In the genomic region with DNA sequence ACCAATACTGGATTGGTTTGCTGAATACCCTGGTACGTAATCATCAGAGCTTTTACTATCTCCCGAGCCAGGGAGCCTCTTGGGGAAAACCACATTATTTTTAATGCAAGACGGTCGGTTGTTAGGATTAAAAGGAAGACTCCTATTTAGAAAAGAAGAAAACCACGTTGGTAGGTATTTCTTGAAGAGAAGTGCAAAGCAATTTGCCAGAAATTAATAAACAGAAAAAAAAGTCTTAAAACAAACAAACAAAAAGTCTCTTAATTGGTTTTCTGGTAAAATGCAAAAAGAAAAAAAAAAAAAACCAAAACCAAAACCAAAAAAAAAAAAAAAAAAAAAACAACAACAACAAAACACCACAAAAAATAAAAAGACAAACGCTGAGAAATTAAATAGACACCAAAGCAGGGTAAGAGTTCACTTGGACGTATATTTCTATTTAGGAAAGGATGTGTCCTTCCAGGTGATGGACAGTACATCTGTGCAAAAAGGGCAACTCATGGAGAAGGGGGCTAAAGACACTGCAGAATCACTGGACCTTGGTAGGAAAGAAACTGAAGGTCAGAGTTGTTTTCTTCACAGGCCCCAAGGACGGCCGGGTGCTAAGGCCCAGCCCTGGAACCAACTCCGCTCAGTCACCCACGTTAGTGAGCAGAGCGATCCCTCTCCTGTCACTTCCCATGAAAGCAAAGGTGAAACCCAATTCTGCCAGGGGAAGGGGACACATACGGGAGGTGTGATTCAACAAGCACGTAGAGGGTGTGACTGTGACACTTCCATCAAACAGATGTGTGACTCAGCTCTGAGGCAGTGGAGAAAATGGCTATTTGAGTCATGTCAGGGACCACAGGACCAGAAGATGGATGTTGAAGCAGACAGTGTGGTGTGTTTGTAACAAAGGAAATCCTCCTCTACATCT, we compare ENCODE assay signal across 8 mouse cellular contexts. TPM values are rescaled to one million over a fixed set of nuclear protein-coding genes. Genes with fewer than 3 reads are reported as not detected.
A peak's percentile ranks its signal among the peaks of the same experiment; 100 is the strongest.
DNase-seq lines count a peak whose midpoint lies in the region; ATAC-seq and TF ChIP-seq lines count a peak whose summit lies in the region.

No protein-coding gene starts in this region.

- H3K4me3 ChIP-seq in CH12.LX (replicated peaks in 1 of 3; ENCODE audit: low read depth in 2 of 3, low read length in 2 of 3, poor library complexity in 1 of 3), result peak overlapping the region; percentile 32 to 73 (median 43)
- H3K4me3 ChIP-seq in brown adipose tissue, adult 24 weeks (ENCODE audit: insufficient read depth, low read depth, low read length), result peak overlapping the region; percentile 52
- peak overlapping the region; percentile 40 for H3K4me3 ChIP-seq in liver, postnatal 0 days (ENCODE audit: low read depth, low read length)

- H3K9ac ChIP-seq in CH12.LX (ENCODE audit: insufficient read depth, low read depth), result peak overlapping the region; percentile 85
- H3K9ac ChIP-seq in liver, postnatal 0 days (replicated peaks), result peak overlapping the region; percentile 37

- peaks cover 95% of the 10 kb centered on the region for H3K79me2 ChIP-seq in CH12.LX (replicated peaks; ENCODE audit: control insufficient read depth, extremely low read depth, insufficient read depth, poor library complexity, severe bottlenecking)

- 70% methylated on average over 14 of the region's 14 CpGs for WGBS in liver, postnatal 0 days (ENCODE audit: insufficient replicate concordance)

- H3K4me2 ChIP-seq in CH12.LX (ENCODE audit: insufficient read depth, low read depth, poor library complexity, severe bottlenecking), result peak overlapping the region; percentile 97
- H3K4me2 ChIP-seq in liver, postnatal 0 days (ENCODE audit: low read depth, low read length), result peak overlapping the region; percentile 62

- H3K27ac ChIP-seq in CH12.LX (ENCODE audit: insufficient read depth, low read depth), result peak overlapping the region; percentile 88
- H3K27ac ChIP-seq in brown adipose tissue, adult 24 weeks (replicated peaks; ENCODE audit: low read depth, low read length), result peak overlapping the region; percentile 63
- H3K27ac ChIP-seq in liver, postnatal 0 days (ENCODE audit: low read depth), result peak overlapping the region; percentile 60

- TF ChIP-seq EP300 in CH12.LX (IDR thresholded peaks at IDR 0.05; ENCODE audit: low read length), result no peak; the same call in 1 of the 2 replicates
- no peak for TF ChIP-seq EP300 in liver, postnatal 0 days (IDR thresholded peaks at IDR 0.05; ENCODE audit: low read depth)

- in situ Hi-C loops in CH12.LX (cut with MboI; ENCODE audit: low pct_ligation_motif_present, low pct_unique_long_range_greater_than_20kb, low sequenced_read_pairs), result loop anchor here (5.0 kb wide), 1 partner anchor 36 kb away; no protein-coding TSS in a partner anchor

- no peak for ATAC-seq in liver, postnatal 0 days

- peaks cover 49 to 74% of the 10 kb centered on the region in 2 experiments for H3K36me3 ChIP-seq in CH12.LX (replicated peaks in 1 of 2; ENCODE audit: control insufficient read depth in 1 of 2, insufficient read depth in 1 of 2, low read length in 1 of 2)
- H3K36me3 ChIP-seq in liver, postnatal 0 days (replicated peaks; ENCODE audit: insufficient read depth, low read length), result peaks cover 11% of the 10 kb centered on the region

- intact Hi-C loops in gastrocnemius, postnatal 14 days (cut with DNase I; ENCODE audit: low total_unique reads), result no loop called here

- DNase-seq in kidney, adult 9 months, result peak; percentile 52
- no peak for DNase-seq in kidney, postnatal 10 days
- DNase-seq in CH12.LX (ENCODE audit: extremely low read depth), result peak; percentile 79
- no peak for DNase-seq in liver, postnatal 0 days
- no peak for DNase-seq in gastrocnemius, postnatal 14 days
- no peak for DNase-seq in c-Kit-positive CD71-positive TER-119-positive erythroid progenitor cells, embryonic 14.5 days (ENCODE audit: low spot score)
- no peak for DNase-seq in layer of hippocampus, postnatal 36 days

- 0 out of 2 replicates have a peak, but pooled peaks have one; percentile 47 for TF ChIP-seq POLR2A in CH12.LX (IDR thresholded peaks at IDR 0.05; ENCODE audit: low read depth, low read length)

- H3K9me3 ChIP-seq in CH12.LX (replicated peaks; ENCODE audit: low read length), result no peaks in the 10 kb centered on the region
- H3K9me3 ChIP-seq in liver, postnatal 0 days (ENCODE audit: low read length), result no peaks in the 10 kb centered on the region

- TF ChIP-seq CTCF in CH12.LX (conservative IDR thresholded peaks at IDR 0.05 in 1 of 2, IDR thresholded peaks at IDR 0.05 in 1 of 2; ENCODE audit: low read depth in 2 of 2, low read length in 2 of 2), result no peak
- no peak for TF ChIP-seq CTCF in liver, postnatal 0 days (IDR thresholded peaks at IDR 0.05; ENCODE audit: low read depth)

- dilution Hi-C loops in CH12.LX (cut with MboI; ENCODE audit: extremely low pct_ligation_motif_present, extremely low pct_unique_long_range_greater_than_20kb, low sequenced_read_pairs), result no loop called here

- H3K4me1 ChIP-seq in CH12.LX (ENCODE audit: control insufficient read depth in 1 of 2, insufficient read depth in 2 of 2), result peaks cover 24 to 62% of the 10 kb centered on the region in 2 experiments
- peaks cover 19% of the 10 kb centered on the region for H3K4me1 ChIP-seq in brown adipose tissue, adult 24 weeks (ENCODE audit: control insufficient read depth, insufficient read depth, insufficient read length, low read length)
- H3K4me1 ChIP-seq in liver, postnatal 0 days (ENCODE audit: insufficient read depth), result peaks cover 13% of the 10 kb centered on the region

- H3K27me3 ChIP-seq in CH12.LX (replicated peaks), result no peaks in the 10 kb centered on the region
- no peaks in the 10 kb centered on the region for H3K27me3 ChIP-seq in liver, postnatal 0 days (ENCODE audit: insufficient read depth, low read length)

- TF ChIP-seq RAD21 in CH12.LX (IDR thresholded peaks at IDR 0.05; ENCODE audit: low read depth, low read length), result no peak

TF ChIP-seq in CH12.LX, 34 proteins besides CTCF, POLR2A, EP300 and RAD21:
- TF ChIP-seq MAZ (IDR thresholded peaks at IDR 0.05; ENCODE audit: low read depth, low read length) (0 out of 2 replicates have a peak, but pooled peaks have one; percentile 7), BHLHE40 (IDR thresholded peaks at IDR 0.05; ENCODE audit: low read depth, low read length) (peak; percentile 49), ETS1 (conservative IDR thresholded peaks at IDR 0.05; ENCODE audit: low read depth, low read length) (peak; percentile 66), NRF1 (IDR thresholded peaks at IDR 0.05; ENCODE audit: low read depth, low read length) (peak; percentile 24; the same call in 1 of the 2 replicates), UBTF (IDR thresholded peaks at IDR 0.05; ENCODE audit: low read depth, low read length) (peak; percentile 34; the same call in 1 of the 2 replicates), IRF4 (IDR thresholded peaks at IDR 0.05; ENCODE audit: low read depth, low read length) (0 out of 2 replicates have a peak, but pooled peaks have one; percentile 19), NELFE (IDR thresholded peaks at IDR 0.05; ENCODE audit: low read depth, low read length) (no peak), ZNF384 (IDR thresholded peaks at IDR 0.05; ENCODE audit: low read depth, low read length) (peak; percentile 68), POLR2AphosphoS2 (IDR thresholded peaks at IDR 0.05; ENCODE audit: low read depth, low read length) (no peak), CHD1 (IDR thresholded peaks at IDR 0.05; ENCODE audit: low read depth, low read length) (peak; percentile 94), GABPA (IDR thresholded peaks at IDR 0.05; ENCODE audit: insufficient replicate concordance, low read depth, low read length) (no peak), MXI1 (IDR thresholded peaks at IDR 0.05; ENCODE audit: low read depth, low read length) (peak; percentile 12; the same call in 1 of the 2 replicates)
TF ChIP-seq in CH12.LX: peak in this region for 9.

RNA-seq across cellular contexts. Expression of gene Zbtb38, which starts 38.9 kb away (rescaled TPM):
- total RNA-seq in CH12.LX (2012; rRNA removed) (83.6 and 102 TPM in 2 replicates), CH12.LX (2014; rRNA removed) (67.9 and 68.8 TPM in 2 replicates)
- 51.7 and 53.0 TPM in 2 replicates for polyA plus RNA-seq in CH12.LX (2012; ENCODE audit: insufficient read length, low read depth)
- 16.8 and 18.7 TPM in 2 replicates for polyA plus RNA-seq in brown adipose tissue, adult 24 weeks (2012; ENCODE audit: insufficient read depth, insufficient read length, missing spikeins)
- polyA plus RNA-seq in liver, postnatal 0 days (2015; fragmentation: Nextera tagmentation; extraction: Ambion mirVana), result 6.0 and 7.5 TPM in 2 replicates
- total RNA-seq in gastrocnemius, postnatal 14 days (2021), result 10 to 100 TPM; 12.9 to 14.6 TPM
- 10 to 100 TPM; 56.4 to 63.4 TPM for total RNA-seq in layer of hippocampus, postnatal 36 days (2021)

Comparison
In these comparisons a context has a peak if more than half of its experiments do, and no peak if none do; other contexts are left out.
1. DNase-seq: peak in kidney, adult 9 months (single experiment) and CH12.LX (single experiment); none in kidney, postnatal 10 days (single experiment), liver, postnatal 0 days (single experiment), gastrocnemius, postnatal 14 days (single experiment), c-Kit-positive CD71-positive TER-119-positive erythroid progenitor cells, embryonic 14.5 days (single experiment) and layer of hippocampus, postnatal 36 days (0 of 2).
2. Peak in every context shown above with its lines, with median percentiles within 50 percentile points of each other: H3K27ac ChIP-seq and H3K4me3 ChIP-seq.